Mouse (Mus musculus) liver, adult 2 months (tissue): ENCODE measurements at regions not wholly inside any gene's neighbourhood (a gene's known extent, or its start where the extent isn't known, plus 50 kb on each side); places are given as distances from the start of the nearest gene placed in this dataset.

Source experiments
- CTCF ChIP-seq: fragments of 200-500 bp; IDR thresholded peaks from 2 replicates; pipeline ENCODE4 v1.5.1; 2011; ENCODE audit warnings: low read depth, low read length, control low read depth
- POLR2A ChIP-seq: fragments of 200-500 bp; IDR thresholded peaks from 2 replicates; pipeline ENCODE4 v1.6.1; 2011; ENCODE audit warnings: low read length, control low read depth; ENCODE audit not compliant: insufficient read depth; ENCODE audit errors: extremely low read depth

DNA sequence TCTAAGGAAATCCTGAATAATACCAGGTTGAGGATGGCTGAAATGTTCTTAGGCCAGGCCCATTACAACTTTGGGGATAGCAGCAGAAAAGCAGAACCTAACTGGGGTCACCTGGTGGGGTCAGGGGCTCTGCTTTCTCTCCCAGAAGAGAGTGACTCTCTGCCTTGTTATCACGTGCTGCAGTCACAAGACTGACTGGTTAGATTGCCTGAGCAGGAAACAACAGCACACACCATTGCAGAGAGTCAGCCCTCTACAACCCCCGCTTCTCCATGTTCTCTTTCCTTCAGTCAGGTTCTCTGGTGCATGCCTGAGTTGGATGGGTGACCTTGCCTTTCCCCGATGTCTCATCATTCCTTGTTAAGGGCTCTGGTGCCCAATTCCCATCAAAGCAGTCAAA lies 91.2 kb upstream of the Hsd17b12 start:
- no peak for TF ChIP-seq CTCF
- TF ChIP-seq POLR2A = no peak
